Mouse (Mus musculus) A20 (cell line): ENCODE results near the gene Guk1.
"Not testable (repeated sequence)": the region's sequence is repeated elsewhere in the genome, so short reads cannot be mapped to it uniquely, and the experiment has no call there.

Experiments
- DNase-seq: peaks from one replicate; pipeline ENCODE4 v3.0.0-alpha.2; 2011; ENCODE audit warnings: low read depth, low spot score

The Guk1 gene

GRCm38 (mm10) chr11:59192059-59192386 is at the start of gene Guk1:
TSS of gene Guk1 (minus strand) at chr11:59192212.
- DNase-seq: no peak

- no peak for DNase-seq
Measured at GRCm38 (mm10) chr11:59239796-59240195, 47.8 kb upstream of the Guk1 start.

- no peak for DNase-seq
Measured at GRCm38 (mm10) chr11:59239428-59239785, 47.4 kb upstream of the Guk1 start.

GRCm38 (mm10) chr11:59238525-59239427 is 46.8 kb upstream of the Guk1 start:
- DNase-seq: peak; percentile 50

GRCm38 (mm10) chr11:59232797-59233196 is 40.8 kb upstream of the Guk1 start:
- DNase-seq: no peak

- DNase-seq: peak; percentile 70
Measured at GRCm38 (mm10) chr11:59230144-59230760, 38.2 kb upstream of the Guk1 start.

GRCm38 (mm10) chr11:59228122-59228953 is 36.3 kb upstream of the Guk1 start, which contains the start of gene Arf1:
TSS of gene Arf1 (minus strand) at chr11:59228270.
- DNase-seq: peak; percentile 96

- peak; percentile 32 for DNase-seq
Measured at GRCm38 (mm10) chr11:59227604-59228121, 35.7 kb upstream of the Guk1 start.

- peak; percentile 43 for DNase-seq
Measured at GRCm38 (mm10) chr11:59226787-59227603, 35.0 kb upstream of the Guk1 start.

GRCm38 (mm10) chr11:59226251-59226650 is 34.2 kb upstream of the Guk1 start:
- peak; percentile 61 for DNase-seq

- no peak for DNase-seq
Measured at GRCm38 (mm10) chr11:59225167-59225566, 33.2 kb upstream of the Guk1 start.

- no peak for DNase-seq
Measured at GRCm38 (mm10) chr11:59224470-59224869, 32.5 kb upstream of the Guk1 start.

- no peak for DNase-seq
Measured at GRCm38 (mm10) chr11:59224025-59224424, 32.0 kb upstream of the Guk1 start.

GRCm38 (mm10) chr11:59222306-59222705 is 30.3 kb upstream of the Guk1 start:
- DNase-seq: no peak

GRCm38 (mm10) chr11:59221604-59222003 is 29.6 kb upstream of the Guk1 start:
- DNase-seq: peak; percentile 59

- peak; percentile 46 for DNase-seq
Measured at GRCm38 (mm10) chr11:59219064-59219463, 27.1 kb upstream of the Guk1 start.

- DNase-seq: no peak
Measured at GRCm38 (mm10) chr11:59218389-59218998, 26.5 kb upstream of the Guk1 start.

- no peak for DNase-seq
Measured at GRCm38 (mm10) chr11:59216955-59217354, 24.9 kb upstream of the Guk1 start.

GRCm38 (mm10) chr11:59212892-59213494 is 21.0 kb upstream of the Guk1 start:
- no peak for DNase-seq

- DNase-seq: not testable (repeated sequence)
Measured at GRCm38 (mm10) chr11:59212320-59212719, 20.3 kb upstream of the Guk1 start.
